Mouse (Mus musculus) megakaryocyte progenitor cell, adult 5-6 weeks (primary cell): ENCODE data around the gene Cldn34b2. TPM values are rescaled to one million over a fixed set of nuclear protein-coding genes. Genes with fewer than 3 reads are reported as not detected.
"Not testable (repeated sequence)": the region's sequence is repeated elsewhere in the genome, so short reads cannot be mapped to it uniquely, and the experiment has no call there.

Experiments used
- ATAC-seq: replicated peaks from 2 replicates; pipeline ENCODE4 v1.8.0; 2016; ENCODE audit warnings: mild to moderate bottlenecking, moderate TSS enrichment, inconsistent platforms; ENCODE audit not compliant: poor library complexity
- total RNA-seq, 2 experiments: library from RNA; stranded (forward) in 1 of 2; stranded (reverse) in 1 of 2; fragments of 157-497, 149-512 nt in 1 of 2; fragments of 200-1000 nt in 1 of 2; gene quantifications; 2 replicates each; pipeline versions ENCODE4 v1.2.3 to v1.2.4; 2015 to 2017

Gene Cldn34b2
- total RNA-seq (2015), result 0.12 TPM in 1 of 2 replicates, not detected in the other
- total RNA-seq (2017), result not detected in 2 replicates

- not testable (repeated sequence) for ATAC-seq
These were observed at the start of gene Cldn34b2 for GRCm38 (mm10) chrX:155128312-155128711. Cldn34b2 (minus strand) TSS chrX:155128412.

GRCm38 (mm10) chrX:155177640-155178039 lies 49.4 kb upstream of the Cldn34b2 start:
- ATAC-seq, result peak; percentile 18; the same call in 1 of the 2 replicates

GRCm38 (mm10) chrX:155177230-155177629 lies 49.0 kb upstream of the Cldn34b2 start:
- peak; percentile 92 for ATAC-seq

GRCm38 (mm10) chrX:155175568-155175967 lies 47.4 kb upstream of the Cldn34b2 start:
- ATAC-seq, result no peak

- peak; percentile 91 for ATAC-seq
These were observed 44.1 kb upstream of the Cldn34b2 start for GRCm38 (mm10) chrX:155172310-155172709.

- peak; percentile 50; the same call in 1 of the 2 replicates for ATAC-seq
These were observed 43.5 kb upstream of the Cldn34b2 start for GRCm38 (mm10) chrX:155171754-155172153.

GRCm38 (mm10) chrX:155169886-155170285 lies 41.7 kb upstream of the Cldn34b2 start:
- no peak for ATAC-seq

GRCm38 (mm10) chrX:155167667-155168066 lies 39.5 kb upstream of the Cldn34b2 start:
- ATAC-seq, result no peak

GRCm38 (mm10) chrX:155166313-155166712 lies 38.1 kb upstream of the Cldn34b2 start:
- no peak; the same call in 1 of the 2 replicates for ATAC-seq

GRCm38 (mm10) chrX:155163553-155163952 lies 35.3 kb upstream of the Cldn34b2 start:
- peak; percentile 55 for ATAC-seq

- ATAC-seq, result no peak
These were observed 23.7 kb upstream of the Cldn34b2 start for GRCm38 (mm10) chrX:155151868-155152267.

- ATAC-seq, result peak; percentile 98
These were observed 16.5 kb upstream of the Cldn34b2 start for GRCm38 (mm10) chrX:155144718-155145117.

GRCm38 (mm10) chrX:155098024-155098423 lies 30.2 kb downstream of the Cldn34b2 start:
- no peak; the same call in 1 of the 2 replicates for ATAC-seq

- not testable (repeated sequence) for ATAC-seq
These were observed 34.6 kb downstream of the Cldn34b2 start, which contains the start of gene Magea2 for GRCm38 (mm10) chrX:155093566-155093965. Magea2 (minus strand) TSS chrX:155093666.

- not testable (repeated sequence) for ATAC-seq
These were observed 38.5 kb downstream of the Cldn34b2 start, which contains the start of gene Magea1 for GRCm38 (mm10) chrX:155089693-155090092. Magea1 (minus strand) TSS chrX:155089793.

Other genes starting within 250 kb of the Cldn34b2 start
- not detected in 2 replicates for gene Cldn34b1, start 238.1 kb downstream of the Cldn34b2 start, total RNA-seq (2015)
- gene Cldn34b1, start 238.1 kb downstream of the Cldn34b2 start, total RNA-seq (2017), result not detected in 2 replicates
- gene Magea6, start 192.4 kb downstream of the Cldn34b2 start, total RNA-seq (2015), result not detected in 2 replicates
- gene Magea6, start 192.4 kb downstream of the Cldn34b2 start, total RNA-seq (2017), result not detected in 2 replicates
- not detected in 2 replicates for gene Magea3, start 178.9 kb downstream of the Cldn34b2 start, total RNA-seq (2015)
- not detected in 2 replicates for gene Magea3, start 178.9 kb downstream of the Cldn34b2 start, total RNA-seq (2017)
- not detected in 2 replicates for gene Magea8, start 132.6 kb downstream of the Cldn34b2 start, total RNA-seq (2015)
- not detected in 2 replicates for gene Magea8, start 132.6 kb downstream of the Cldn34b2 start, total RNA-seq (2017)
- gene Magea5, start 65.3 kb downstream of the Cldn34b2 start, total RNA-seq (2015), result not detected in 2 replicates
- gene Magea5, start 65.3 kb downstream of the Cldn34b2 start, total RNA-seq (2017), result not detected in 2 replicates
- gene Magea1, start 38.6 kb downstream of the Cldn34b2 start, total RNA-seq (2015), result not detected in 2 replicates
- gene Magea1, start 38.6 kb downstream of the Cldn34b2 start, total RNA-seq (2017), result not detected in 2 replicates
- gene Magea2, start 34.7 kb downstream of the Cldn34b2 start, total RNA-seq (2015), result not detected in 2 replicates
- gene Magea2, start 34.7 kb downstream of the Cldn34b2 start, total RNA-seq (2017), result not detected in 2 replicates
- gene Sat1, start 88.0 kb upstream of the Cldn34b2 start, total RNA-seq (2015), result 196 and 241 TPM in 2 replicates
- 213 and 249 TPM in 2 replicates for gene Sat1, start 88.0 kb upstream of the Cldn34b2 start, total RNA-seq (2017)
- gene Acot9, start 134.0 kb upstream of the Cldn34b2 start, total RNA-seq (2015), result 77.3 and 77.9 TPM in 2 replicates
- 64.3 and 72.8 TPM in 2 replicates for gene Acot9, start 134.0 kb upstream of the Cldn34b2 start, total RNA-seq (2017)
- gene Prdx4, start 212.3 kb upstream of the Cldn34b2 start, total RNA-seq (2015), result 45.1 and 51.9 TPM in 2 replicates
- 37.5 and 42.5 TPM in 2 replicates for gene Prdx4, start 212.3 kb upstream of the Cldn34b2 start, total RNA-seq (2017)